Mouse (Mus musculus) bone marrow, adult 2 months (tissue): ENCODE results near the gene Cdyl.

Experiments
- CTCF ChIP-seq: fragments of 200-500 bp; IDR thresholded peaks from 2 replicates; pipeline ENCODE4 v1.5.1; 2011; ENCODE audit warnings: low read length, control low read depth; ENCODE audit not compliant: control insufficient read depth, insufficient read depth
- POLR2A ChIP-seq: fragments of 200-500 bp; IDR thresholded peaks from 2 replicates; pipeline ENCODE4 v1.6.1; 2011; ENCODE audit warnings: low read depth, mild to moderate bottlenecking, control low read depth, low read length, borderline replicate concordance; ENCODE audit not compliant: control insufficient read depth

GRCm38 (mm10) chr13:35717658-35718057, 58.0 kb downstream of the Cdyl start:
- TF ChIP-seq CTCF (no peak), POLR2A (no peak)
